Mouse (Mus musculus) MEL (cell line): ENCODE results near the gene Hoxc9. TPM values are rescaled to one million over a fixed set of nuclear protein-coding genes. Genes with fewer than 3 reads are reported as not detected.

Experiments
- DNase-seq: peaks from one replicate; pipeline ENCODE4 v3.0.0; 2011; ENCODE audit warnings: low read depth, low spot score
- H3K27ac ChIP-seq: 2 replicates; pipeline ENCODE4 v1.5.1; 2012; ENCODE audit warnings: low read depth, mild to moderate bottlenecking, control low read depth, low read length, moderate library complexity; ENCODE audit not compliant: control insufficient read depth
- H3K27me3 ChIP-seq, 2 experiments: fragments of 150-350 bp in 1 of 2; sonication (generic) in 1 of 2; 2 replicates each; pipeline ENCODE4 v1.6.1; 2012; ENCODE audit warnings: low read length in 2 of 2, mild to moderate bottlenecking in 2 of 2, improper control_type of control experiment in 1 of 2, moderate library complexity in 1 of 2; ENCODE audit not compliant: insufficient read depth in 2 of 2, control insufficient read depth in 1 of 2
- H3K36me3 ChIP-seq, 2 experiments: 2 replicates each; pipeline ENCODE4 v1.6.1; 2012 to 2014; ENCODE audit warnings: low read length in 2 of 2, improper control_type of control experiment in 1 of 2, inconsistent platforms in 1 of 2, mild to moderate bottlenecking in 1 of 2; ENCODE audit not compliant: insufficient read depth in 2 of 2, control insufficient read depth in 1 of 2
- H3K4me1 ChIP-seq, 2 experiments: fragments of 150-350 bp in 1 of 2; sonication (generic) in 1 of 2; 2 replicates each; pipeline ENCODE4 v1.6.1; 2012; ENCODE audit warnings: low read length in 2 of 2, improper control_type of control experiment in 1 of 2, mild to moderate bottlenecking in 1 of 2; ENCODE audit not compliant: insufficient read depth in 2 of 2, control insufficient read depth in 1 of 2
- H3K4me3 ChIP-seq, 2 experiments: fragments of 150-350 bp in 1 of 2; sonication (generic) in 1 of 2; 2 replicates each; pipeline ENCODE4 v1.5.1; 2012; ENCODE audit warnings: low read depth in 2 of 2, low read length in 2 of 2, mild to moderate bottlenecking in 2 of 2, moderate library complexity in 2 of 2, control low read depth in 1 of 2, improper control_type of control experiment in 1 of 2; ENCODE audit not compliant: control insufficient read depth in 1 of 2, insufficient read depth in 1 of 2
- H3K79me2 ChIP-seq: 2 replicates; pipeline ENCODE4 v1.6.1; 2012; ENCODE audit warnings: mild to moderate bottlenecking, low read length, moderate library complexity; ENCODE audit not compliant: control insufficient read depth, poor library complexity, insufficient read depth
- H3K9ac ChIP-seq: 2 replicates; pipeline ENCODE4 v1.6.1; 2012; ENCODE audit warnings: low read depth, mild to moderate bottlenecking, control low read depth, low read length, moderate library complexity; ENCODE audit not compliant: control insufficient read depth, poor library complexity, severe bottlenecking
- H3K9me3 ChIP-seq: fragments of 150-350 bp; sonication (generic); replicated peaks from 2 replicates; pipeline ENCODE4 v1.6.1; 2012; ENCODE audit warnings: mild to moderate bottlenecking, low read length, improper control_type of control experiment, moderate library complexity; ENCODE audit not compliant: insufficient read depth
- BHLHE40 ChIP-seq: IDR thresholded peaks from 2 replicates; pipeline ENCODE4 v1.6.1; 2012; ENCODE audit warnings: low read depth, mild to moderate bottlenecking, inconsistent platforms, low read length, improper control_type of control experiment, borderline replicate concordance
- E2F4 ChIP-seq: IDR thresholded peaks from 2 replicates; pipeline ENCODE4 v1.6.1; 2011; ENCODE audit warnings: low read depth, low read length, improper control_type of control experiment, borderline replicate concordance
- EP300 ChIP-seq, 2 experiments: IDR thresholded peaks; 2 replicates each; pipeline ENCODE4 v1.6.1; 2011; ENCODE audit warnings: improper control_type of control experiment in 2 of 2, low read length in 2 of 2, low read depth in 1 of 2, mild to moderate bottlenecking in 1 of 2
- GABPA ChIP-seq: IDR thresholded peaks from 2 replicates; pipeline ENCODE4 v1.6.1; 2012; ENCODE audit warnings: low read depth, mild to moderate bottlenecking, inconsistent platforms, low read length, improper control_type of control experiment, moderate library complexity
- JUND ChIP-seq: IDR thresholded peaks from 2 replicates; pipeline ENCODE4 v1.6.1; 2011; ENCODE audit warnings: low read depth, mild to moderate bottlenecking, improper control_type of control experiment, low read length
- KAT2A ChIP-seq: conservative IDR thresholded peaks from 2 replicates; pipeline ENCODE4 v1.6.1; 2012; ENCODE audit warnings: low read depth, low read length, improper control_type of control experiment, inconsistent platforms
- MAX ChIP-seq: IDR thresholded peaks from 2 replicates; pipeline ENCODE4 v1.6.1; 2011; ENCODE audit warnings: low read length, improper control_type of control experiment
- MYB ChIP-seq: IDR thresholded peaks from 2 replicates; pipeline ENCODE4 v1.6.1; 2011; ENCODE audit warnings: mild to moderate bottlenecking, low read depth, low read length, improper control_type of control experiment
- MYC ChIP-seq: IDR thresholded peaks from 2 replicates; pipeline ENCODE4 v1.6.1; 2011; ENCODE audit warnings: low read depth, mild to moderate bottlenecking, low read length, improper control_type of control experiment, moderate library complexity
- NELFE ChIP-seq: IDR thresholded peaks from 2 replicates; pipeline ENCODE4 v1.6.1; 2011; ENCODE audit warnings: low read depth, low read length, improper control_type of control experiment
- NRF1 ChIP-seq: IDR thresholded peaks from 2 replicates; pipeline ENCODE4 v1.6.1; 2014; ENCODE audit warnings: low read depth, mild to moderate bottlenecking, inconsistent platforms, low read length, improper control_type of control experiment, moderate library complexity; ENCODE audit not compliant: poor library complexity, insufficient read depth, severe bottlenecking
- POLR2AphosphoS5 ChIP-seq: IDR thresholded peaks from 2 replicates; pipeline ENCODE4 v1.6.1; 2012; ENCODE audit warnings: low read depth, borderline replicate concordance, mild to moderate bottlenecking, inconsistent platforms, low read length, moderate library complexity, mixed read lengths
- RAD21 ChIP-seq: IDR thresholded peaks from 2 replicates; pipeline ENCODE4 v1.6.1; 2011; ENCODE audit warnings: mild to moderate bottlenecking, low read depth, low read length, improper control_type of control experiment
- SMC3 ChIP-seq: IDR thresholded peaks from 2 replicates; pipeline ENCODE4 v1.6.1; 2011; ENCODE audit warnings: low read depth, low read length, improper control_type of control experiment
- TAL1 ChIP-seq: IDR thresholded peaks from 2 replicates; pipeline ENCODE4 v1.6.1; 2012; ENCODE audit warnings: mild to moderate bottlenecking, inconsistent platforms, low read length, moderate library complexity, mixed read lengths
- USF2 ChIP-seq, 2 experiments: IDR thresholded peaks; 2 replicates each; pipeline ENCODE4 v1.6.1; 2011 to 2012; ENCODE audit warnings: improper control_type of control experiment in 2 of 2, low read length in 2 of 2, borderline replicate concordance in 1 of 2, inconsistent platforms in 1 of 2, low read depth in 1 of 2, mild to moderate bottlenecking in 1 of 2; ENCODE audit not compliant: insufficient read depth in 1 of 2
- ZC3H11A ChIP-seq: IDR thresholded peaks from 2 replicates; pipeline ENCODE4 v1.6.1; 2012; ENCODE audit warnings: low read depth, mild to moderate bottlenecking, inconsistent platforms, low read length, improper control_type of control experiment
- ZKSCAN1 ChIP-seq: IDR thresholded peaks from 2 replicates; pipeline ENCODE4 v1.6.1; 2012; ENCODE audit warnings: low read depth, mild to moderate bottlenecking, inconsistent platforms, low read length, improper control_type of control experiment, moderate library complexity
- ZMIZ1 ChIP-seq: IDR thresholded peaks from 2 replicates; pipeline ENCODE4 v1.6.1; 2012; ENCODE audit warnings: low read depth, mild to moderate bottlenecking, inconsistent platforms, low read length, improper control_type of control experiment, moderate library complexity
- polyA plus RNA-seq, 2 experiments: library from polyadenylated mRNA; stranded (reverse) in 1 of 2; unstranded in 1 of 2; fragments of >175 nt in 1 of 2; fragments of >200 nt in 1 of 2; gene quantifications; 2 replicates each; pipeline versions ENCODE4 v1.2.1 to v1.2.4; 2012; ENCODE audit warnings: low replicate concordance in 2 of 2, low read depth in 1 of 2; ENCODE audit not compliant: insufficient read length in 2 of 2, insufficient read depth in 1 of 2, missing spikeins in 1 of 2
- total RNA-seq: library from RNA; depleted of rRNA; stranded (reverse); fragments of 300-350 nt; gene quantifications from 2 replicates; pipeline ENCODE4 v1.2.3, GENCODE M21; 2012

Hoxc9 gene
- total and polyA plus RNA-seq, 3 experiments, result 4.1 to 400 (median 9.5) TPM

DNA sequence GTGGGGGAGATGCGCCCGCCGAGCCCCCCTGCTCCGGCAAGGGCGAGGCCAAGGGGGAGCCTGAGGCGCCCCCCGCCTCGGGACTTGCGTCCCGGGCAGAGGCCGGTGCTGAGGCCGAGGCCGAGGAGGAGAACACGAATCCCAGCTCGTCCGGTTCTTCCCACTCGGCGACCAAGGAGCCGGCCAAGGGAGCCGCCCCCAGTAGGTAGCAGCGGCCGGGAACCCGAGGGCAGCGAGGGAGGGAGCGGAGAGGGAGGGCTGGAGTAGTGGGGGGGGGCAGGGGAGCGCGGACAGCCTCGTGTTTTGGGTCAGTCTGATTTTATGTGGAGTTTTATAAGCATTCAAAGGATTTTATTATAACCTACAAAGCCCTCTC is 21.2 kb upstream of the Hoxc9 start:
- no peak for DNase-seq
- Histone ChIP-seq H3K27ac (no peak overlapping the region), H3K27me3 (peaks cover 28 to 49% of the 10 kb centered on the region in 2 experiments), H3K4me1 (no peaks in the 10 kb centered on the region), H3K4me3 (no peak overlapping the region), H3K79me2 (no peaks in the 10 kb centered on the region), H3K9me3 (no peaks in the 10 kb centered on the region), H3K36me3 (no peaks in the 10 kb centered on the region), H3K9ac (no peak overlapping the region)
- no peak for TF ChIP-seq MAX
- TF ChIP-seq SMC3, result no peak
- no peak for TF ChIP-seq E2F4
- TF ChIP-seq NELFE, result no peak
- no peak for TF ChIP-seq POLR2AphosphoS5
- no peak for TF ChIP-seq ZMIZ1
- no peak for TF ChIP-seq ZKSCAN1
- TF ChIP-seq TAL1, result no peak
- TF ChIP-seq RAD21, result no peak
- TF ChIP-seq BHLHE40, result no peak
- no peak for TF ChIP-seq MYC
- TF ChIP-seq MYB, result no peak
- TF ChIP-seq JUND, result no peak
- TF ChIP-seq GABPA, result no peak

GRCm38 (mm10) chr15:102955833-102956640 is 20.2 kb upstream of the Hoxc9 start:
- H3K27me3 ChIP-seq, result peaks cover 32 to 54% of the 10 kb centered on the region in 2 experiments
- no peak for DNase-seq
- no peaks in the 10 kb centered on the region for H3K36me3 ChIP-seq
- no peaks in the 10 kb centered on the region for H3K4me1 ChIP-seq
- no peak overlapping the region for H3K4me3 ChIP-seq
- H3K27ac ChIP-seq, result no peak overlapping the region
- H3K79me2 ChIP-seq, result no peaks in the 10 kb centered on the region
- TF ChIP-seq EP300 (IDR thresholded peaks at IDR 0.05; ENCODE audit: low read depth in 1 of 2, low read length in 2 of 2) (no peak), RAD21 (no peak), KAT2A (no peak), NRF1 (no peak), USF2 (IDR thresholded peaks at IDR 0.05; ENCODE audit: borderline replicate concordance in 1 of 2, insufficient read depth in 1 of 2, low read depth in 1 of 2, low read length in 2 of 2) (no peak), ZC3H11A (no peak), MAX (no peak)
- no peaks in the 10 kb centered on the region for H3K9me3 ChIP-seq
- no peak overlapping the region for H3K9ac ChIP-seq
